Mouse (Mus musculus) brain, embryonic 18.5 days (tissue): ENCODE measurements at regions not wholly inside any gene's neighbourhood (a gene's known extent, or its start where the extent isn't known, plus 50 kb on each side); places are given as distances from the start of the nearest gene placed in this dataset.

ENCODE experiments used
- DNase-seq: peaks from one replicate; pipeline ENCODE4 v3.0.0-alpha.2; 2012; ENCODE audit warnings: low read depth, low spot score

- DNase-seq, result no peak
Measured at GRCm38 (mm10) chr1:137640848-137641247, 534.7 kb downstream of the Ptprc start.

GRCm38 (mm10) chr1:137636947-137637346 lies 538.6 kb downstream of the Ptprc start:
- no peak for DNase-seq

- no peak for DNase-seq
Measured at GRCm38 (mm10) chr1:137636321-137636944, 539.1 kb downstream of the Ptprc start.

GRCm38 (mm10) chr1:137635781-137636180 lies 539.7 kb downstream of the Ptprc start:
- DNase-seq, result no peak

- no peak for DNase-seq
Measured at GRCm38 (mm10) chr1:137631546-137631945, 544.0 kb downstream of the Ptprc start.

GRCm38 (mm10) chr1:137620672-137621071 lies 554.8 kb downstream of the Ptprc start:
- DNase-seq, result no peak

- DNase-seq, result no peak
Measured at GRCm38 (mm10) chr1:137618231-137618630, 557.3 kb downstream of the Ptprc start.

- no peak for DNase-seq
Measured at GRCm38 (mm10) chr1:137617513-137617912, 558.0 kb downstream of the Ptprc start.

- no peak for DNase-seq
Measured at GRCm38 (mm10) chr1:137606716-137607115, 568.8 kb downstream of the Ptprc start.

- DNase-seq, result no peak
Measured at GRCm38 (mm10) chr1:137605890-137606663, 569.4 kb downstream of the Ptprc start.

GRCm38 (mm10) chr1:137593732-137594131 lies 581.8 kb downstream of the Ptprc start:
- DNase-seq, result no peak

- DNase-seq, result no peak
Measured at GRCm38 (mm10) chr1:137591891-137592290, 583.6 kb downstream of the Ptprc start.

GRCm38 (mm10) chr1:137591295-137591694 lies 584.2 kb downstream of the Ptprc start:
- no peak for DNase-seq

- no peak for DNase-seq
Measured at GRCm38 (mm10) chr1:137588304-137589300, 586.9 kb downstream of the Ptprc start.

- no peak for DNase-seq
Measured at GRCm38 (mm10) chr1:137587481-137588228, 587.9 kb downstream of the Ptprc start.

- no peak for DNase-seq
Measured at GRCm38 (mm10) chr1:137584696-137585095, 590.8 kb downstream of the Ptprc start.

GRCm38 (mm10) chr1:137584104-137584675 lies 591.3 kb downstream of the Ptprc start:
- no peak for DNase-seq

GRCm38 (mm10) chr1:137577639-137578038 lies 597.9 kb downstream of the Ptprc start:
- no peak for DNase-seq

GRCm38 (mm10) chr1:137576174-137576573 lies 599.3 kb downstream of the Ptprc start:
- DNase-seq, result no peak

- DNase-seq, result no peak
Measured at GRCm38 (mm10) chr1:137575380-137575779, 600.1 kb downstream of the Ptprc start.
